Mouse (Mus musculus) limb, embryonic 15.5 days (tissue): ENCODE measurements at regions not wholly inside any gene's neighbourhood (a gene's known extent, or its start where the extent isn't known, plus 50 kb on each side); places are given as distances from the start of the nearest gene placed in this dataset.
A peak's percentile ranks its signal among the peaks of the same experiment; 100 is the strongest.

Source experiments
- ATAC-seq: fragments of 200-750 bp; cut with Nextera tagmentation; 2 replicates; pipeline ENCODE4 v1.8.0; 2017; ENCODE audit warnings: low read depth, moderate TSS enrichment; ENCODE audit not compliant: insufficient number of reproducible peaks, low FRiP score, low TSS enrichment
- H3K27ac ChIP-seq: fragments of 300-500 bp; sonication (generic); 2 replicates; pipeline ENCODE4 v1.5.1; 2015; ENCODE audit warnings: moderate library complexity, mild to moderate bottlenecking, inconsistent platforms
- H3K27me3 ChIP-seq: fragments of 300-500 bp; sonication (generic); 2 replicates; pipeline ENCODE4 v1.6.1; 2015; ENCODE audit warnings: inconsistent platforms
- H3K36me3 ChIP-seq: fragments of 300-500 bp; sonication (generic); 2 replicates; pipeline ENCODE4 v1.6.1; 2015; ENCODE audit warnings: inconsistent platforms
- H3K4me1 ChIP-seq: fragments of 300-500 bp; sonication (generic); 2 replicates; pipeline ENCODE4 v1.6.1; 2015; ENCODE audit warnings: inconsistent platforms
- H3K4me2 ChIP-seq: fragments of 300-500 bp; sonication (generic); 2 replicates; pipeline ENCODE4 v1.6.1; 2015; ENCODE audit warnings: mild to moderate bottlenecking, inconsistent platforms
- H3K4me3 ChIP-seq: fragments of 300-500 bp; sonication (generic); 2 replicates; pipeline ENCODE4 v1.5.1; 2015; ENCODE audit warnings: mild to moderate bottlenecking, inconsistent platforms
- H3K9ac ChIP-seq: fragments of 300-500 bp; sonication (generic); 2 replicates; pipeline ENCODE4 v1.6.1; 2015; ENCODE audit warnings: inconsistent platforms
- H3K9me3 ChIP-seq: fragments of 300-500 bp; sonication (generic); 2 replicates; pipeline ENCODE4 v1.6.1; 2016; ENCODE audit warnings: inconsistent platforms
- WGBS: fragments of 180-500 bp; shearing (Covaris S2); methylation state at CpG from one replicate; pipeline ENCODE4 v1.1.7; 2015; 5-methylcytosine and 5-hydroxymethylcytosine counted together

DNA sequence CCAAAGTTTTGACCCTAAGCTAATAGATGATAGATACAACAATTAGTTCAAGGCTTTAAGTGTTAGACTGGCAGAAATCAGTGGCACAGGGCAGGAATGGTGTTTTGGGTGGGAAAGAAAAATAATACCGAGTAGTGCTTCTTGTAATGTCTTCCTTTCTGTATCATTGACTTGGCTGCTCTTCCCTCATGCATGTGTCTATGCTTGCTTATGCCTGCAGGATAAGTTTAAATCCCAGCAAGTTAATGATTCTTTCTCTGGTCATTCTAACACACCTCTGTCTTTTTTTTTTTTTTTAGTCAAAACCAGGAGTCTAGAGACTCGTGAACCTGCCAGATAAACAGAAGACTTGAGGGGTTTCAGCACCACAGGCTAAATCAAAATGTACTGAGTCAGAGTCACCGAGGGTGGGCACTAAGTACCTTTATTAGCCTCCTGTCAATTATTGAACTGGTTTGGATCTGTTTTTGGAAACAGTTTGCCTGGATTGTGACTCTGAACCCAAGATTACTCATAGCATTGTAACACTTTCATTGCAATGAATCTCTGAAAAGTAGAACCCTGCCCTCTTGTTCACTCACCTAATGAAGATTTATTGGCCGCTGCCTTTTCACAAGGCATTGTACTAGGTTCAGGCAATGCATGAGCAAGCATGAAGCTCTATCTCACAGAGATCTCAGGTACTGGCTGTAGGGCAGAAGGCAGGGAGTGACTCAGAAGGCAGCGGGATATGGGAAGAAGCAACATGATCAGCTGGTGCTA, 374.8 kb upstream of the A1bg start:
- H3K4me2 ChIP-seq = no peak overlapping the region
- H3K4me1 ChIP-seq = no peaks in the 10 kb centered on the region
- H3K36me3 ChIP-seq = no peaks in the 10 kb centered on the region
- no peaks in the 10 kb centered on the region for H3K27me3 ChIP-seq
- 65% methylated on average over 5 of the region's 5 CpGs for WGBS
- no peak overlapping the region for H3K27ac ChIP-seq
- H3K9ac ChIP-seq = no peak overlapping the region
- ATAC-seq = no peak
- H3K9me3 ChIP-seq = no peaks in the 10 kb centered on the region
- no peak overlapping the region for H3K4me3 ChIP-seq

DNA sequence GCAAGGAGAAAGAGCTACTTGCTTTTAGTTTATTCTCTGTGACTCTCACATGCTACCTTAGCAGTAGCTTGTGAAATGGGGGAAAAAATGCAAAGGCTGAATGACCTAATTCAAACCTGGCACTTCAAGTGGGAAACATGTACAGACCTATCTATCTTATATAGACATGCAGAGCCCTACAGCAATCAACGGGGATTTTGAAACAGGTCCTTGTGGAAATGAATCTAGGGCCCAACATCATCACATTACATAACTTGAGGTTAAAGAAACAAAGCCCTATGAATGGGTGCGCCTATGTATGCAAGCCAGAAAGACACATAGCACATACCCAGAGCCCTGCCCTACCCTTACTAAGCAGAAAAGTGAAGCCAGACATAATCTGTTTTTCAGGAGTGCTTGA, 371.8 kb upstream of the A1bg start:
- no peaks in the 10 kb centered on the region for H3K36me3 ChIP-seq
- WGBS = 77% methylated on average over 2 of the region's 2 CpGs
- no peak overlapping the region for H3K9ac ChIP-seq
- no peaks in the 10 kb centered on the region for H3K4me1 ChIP-seq
- H3K9me3 ChIP-seq = no peaks in the 10 kb centered on the region
- ATAC-seq = no peak
- H3K27me3 ChIP-seq = no peaks in the 10 kb centered on the region
- H3K4me3 ChIP-seq = no peak overlapping the region
- no peak overlapping the region for H3K4me2 ChIP-seq
- H3K27ac ChIP-seq = no peak overlapping the region

DNA sequence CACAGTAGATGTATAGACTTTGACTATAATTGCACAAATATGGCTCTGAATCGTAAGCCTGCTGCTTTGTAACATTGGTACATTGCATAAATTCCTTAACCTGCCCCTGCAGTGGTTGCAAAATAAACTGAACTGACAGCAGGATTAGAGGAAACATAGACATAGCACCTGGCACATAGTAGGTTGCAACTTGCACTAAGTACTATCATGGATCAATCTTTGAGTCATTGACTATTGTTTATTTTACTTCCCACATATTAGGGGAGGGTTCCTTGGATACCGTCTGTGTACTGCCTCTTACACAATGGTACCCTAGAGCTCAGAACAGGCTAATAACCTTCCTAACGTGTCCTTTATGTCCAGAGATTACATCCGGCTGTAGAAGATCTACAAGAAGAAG, 371.3 kb upstream of the A1bg start:
- Histone ChIP-seq H3K4me1 (no peaks in the 10 kb centered on the region), H3K27ac (no peak overlapping the region), H3K27me3 (no peaks in the 10 kb centered on the region), H3K4me2 (no peak overlapping the region), H3K9ac (no peak overlapping the region), H3K36me3 (no peaks in the 10 kb centered on the region), H3K4me3 (no peak overlapping the region), H3K9me3 (no peaks in the 10 kb centered on the region)
- 69% methylated on average over 4 of the region's 4 CpGs for WGBS
- ATAC-seq = no peak

DNA sequence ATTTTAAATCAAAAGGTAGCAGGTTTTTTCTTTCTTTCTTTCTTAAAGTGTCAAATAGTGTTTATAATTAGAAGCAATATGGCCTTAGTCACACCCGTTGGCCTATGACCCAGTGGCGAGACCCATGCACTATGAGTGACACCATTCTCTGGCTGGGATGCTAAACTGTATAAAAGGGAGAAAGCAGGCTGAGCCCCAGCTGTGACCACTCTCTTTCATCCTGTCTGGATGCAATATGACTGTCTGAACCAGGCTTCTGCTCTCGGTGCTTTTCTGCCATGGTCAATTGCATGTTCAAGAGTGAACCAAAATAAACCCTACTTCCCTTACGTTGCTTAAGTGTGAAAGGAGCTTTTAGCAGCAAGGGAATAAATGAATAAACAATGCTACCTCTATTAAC, 346.0 kb upstream of the A1bg start:
- no peaks in the 10 kb centered on the region for H3K9me3 ChIP-seq
- no peak overlapping the region for H3K9ac ChIP-seq
- H3K4me3 ChIP-seq = no peak overlapping the region
- no peaks in the 10 kb centered on the region for H3K27me3 ChIP-seq
- no peak overlapping the region for H3K27ac ChIP-seq
- no peak for ATAC-seq
- 51% methylated on average over 4 of the region's 4 CpGs for WGBS
- no peaks in the 10 kb centered on the region for H3K4me1 ChIP-seq
- no peak overlapping the region for H3K4me2 ChIP-seq
- H3K36me3 ChIP-seq = no peaks in the 10 kb centered on the region

DNA sequence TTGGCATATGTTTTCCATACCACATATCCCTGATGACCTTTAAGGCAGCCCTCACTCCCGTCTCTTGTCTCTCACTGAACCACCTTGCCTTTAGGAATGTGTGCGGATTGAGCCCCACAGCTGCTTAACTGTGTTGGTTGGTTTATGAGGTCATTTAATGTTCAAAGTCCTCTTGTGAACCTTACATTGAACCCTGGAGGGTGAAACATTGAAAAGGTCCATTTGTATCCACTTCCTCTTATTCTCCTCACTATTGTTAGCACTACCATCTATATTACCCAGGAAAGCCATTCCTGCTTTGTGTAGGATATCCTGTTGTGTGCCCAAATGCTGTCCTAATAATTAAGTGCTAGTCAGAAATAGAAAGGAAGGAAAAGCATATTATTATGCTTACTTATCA, 336.2 kb upstream of the A1bg start:
- no peak for ATAC-seq

DNA sequence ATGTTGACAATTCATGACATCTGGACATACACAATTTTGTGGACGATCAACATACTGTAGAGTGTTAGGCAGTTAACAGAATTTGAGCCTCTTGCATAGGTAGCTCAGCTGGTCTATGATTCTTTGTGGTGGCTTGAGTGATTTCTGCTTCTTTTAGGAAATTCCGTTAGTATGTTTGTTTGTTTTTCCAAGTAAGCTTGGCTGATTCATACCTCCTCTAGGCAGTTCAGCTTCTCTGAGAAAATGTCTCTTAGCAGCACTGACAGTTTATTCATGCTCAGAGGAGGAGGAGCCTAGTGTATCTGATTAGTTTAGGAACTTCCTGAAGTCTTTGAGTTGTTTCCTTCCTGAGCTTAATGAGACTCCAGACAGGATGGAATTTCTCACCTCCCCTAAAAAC, 321.7 kb upstream of the A1bg start:
- H3K27ac ChIP-seq = no peak overlapping the region
- 74% methylated on average over 2 of the region's 2 CpGs for WGBS
- no peaks in the 10 kb centered on the region for H3K9me3 ChIP-seq
- peaks cover 11% of the 10 kb centered on the region for H3K4me1 ChIP-seq
- no peaks in the 10 kb centered on the region for H3K27me3 ChIP-seq
- H3K4me3 ChIP-seq = no peak overlapping the region
- H3K9ac ChIP-seq = no peak overlapping the region
- no peak overlapping the region for H3K4me2 ChIP-seq
- H3K36me3 ChIP-seq = no peaks in the 10 kb centered on the region
- ATAC-seq = no peak

More for the DNA sequence above, 336.2 kb upstream of the A1bg start:
- 52% methylated on average over 2 of the region's 2 CpGs for WGBS
- Histone ChIP-seq H3K4me2 (no peak overlapping the region), H3K9me3 (no peaks in the 10 kb centered on the region), H3K9ac (no peak overlapping the region), H3K27ac (no peak overlapping the region), H3K36me3 (no peaks in the 10 kb centered on the region), H3K27me3 (no peaks in the 10 kb centered on the region), H3K4me1 (no peaks in the 10 kb centered on the region), H3K4me3 (no peak overlapping the region)

DNA sequence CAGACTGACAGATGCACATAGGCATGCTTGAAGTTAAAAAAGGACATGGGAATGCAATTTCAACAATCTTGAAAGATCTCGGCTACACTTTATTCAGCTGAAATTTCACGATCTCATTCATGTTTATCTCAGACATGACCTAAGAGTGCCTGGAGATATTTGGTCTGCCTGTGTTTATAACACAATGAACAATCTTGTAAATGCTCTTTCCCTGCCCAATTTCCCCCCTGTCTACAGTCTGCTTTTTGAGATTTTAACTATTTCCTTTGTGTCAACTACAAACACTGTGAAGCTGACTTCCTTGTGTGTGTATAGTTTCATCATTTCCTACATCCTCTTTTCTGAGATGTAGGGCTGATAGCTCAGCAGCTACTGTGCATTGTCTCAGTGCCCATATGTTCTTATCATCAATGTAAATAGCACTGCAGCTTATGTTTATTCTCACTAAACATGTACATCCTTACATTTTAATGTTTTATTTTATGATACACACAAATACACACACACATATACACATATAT, 319.4 kb upstream of the A1bg start:
- Histone ChIP-seq H3K4me2 (no peak overlapping the region), H3K9ac (no peak overlapping the region), H3K9me3 (no peaks in the 10 kb centered on the region), H3K4me3 (no peak overlapping the region), H3K4me1 (peaks cover 13% of the 10 kb centered on the region), H3K36me3 (no peaks in the 10 kb centered on the region), H3K27me3 (no peaks in the 10 kb centered on the region), H3K27ac (no peak overlapping the region)
- WGBS = 28% methylated on average over 2 of the region's 2 CpGs
- no peak for ATAC-seq

DNA sequence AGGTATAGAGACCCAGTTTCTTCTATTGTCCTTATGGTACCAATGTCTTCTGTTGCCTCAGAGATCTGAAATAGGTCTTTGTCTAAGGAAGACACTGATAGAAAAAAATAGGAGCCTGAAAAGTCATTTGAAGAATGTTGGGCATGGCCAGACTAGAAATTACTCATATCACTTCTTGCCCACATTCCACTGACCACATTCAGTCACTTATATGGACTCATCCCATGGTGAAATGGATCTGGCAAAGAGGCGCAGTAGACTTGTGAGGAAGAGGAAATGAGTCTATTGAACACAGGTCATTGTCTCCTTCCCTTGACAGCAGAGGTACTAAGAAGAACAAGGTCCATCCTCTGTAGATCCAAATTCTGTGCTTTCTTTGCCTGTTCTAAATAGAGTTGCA, 318.9 kb upstream of the A1bg start:
- no peak overlapping the region for H3K4me2 ChIP-seq
- H3K9me3 ChIP-seq = no peaks in the 10 kb centered on the region
- H3K9ac ChIP-seq = no peak overlapping the region
- no peak for ATAC-seq
- H3K4me1 ChIP-seq = peaks cover 13% of the 10 kb centered on the region
- 82% methylated on average over 1 of the region's 1 CpGs for WGBS
- H3K27me3 ChIP-seq = no peaks in the 10 kb centered on the region
- no peak overlapping the region for H3K27ac ChIP-seq
- no peak overlapping the region for H3K4me3 ChIP-seq
- no peaks in the 10 kb centered on the region for H3K36me3 ChIP-seq

DNA sequence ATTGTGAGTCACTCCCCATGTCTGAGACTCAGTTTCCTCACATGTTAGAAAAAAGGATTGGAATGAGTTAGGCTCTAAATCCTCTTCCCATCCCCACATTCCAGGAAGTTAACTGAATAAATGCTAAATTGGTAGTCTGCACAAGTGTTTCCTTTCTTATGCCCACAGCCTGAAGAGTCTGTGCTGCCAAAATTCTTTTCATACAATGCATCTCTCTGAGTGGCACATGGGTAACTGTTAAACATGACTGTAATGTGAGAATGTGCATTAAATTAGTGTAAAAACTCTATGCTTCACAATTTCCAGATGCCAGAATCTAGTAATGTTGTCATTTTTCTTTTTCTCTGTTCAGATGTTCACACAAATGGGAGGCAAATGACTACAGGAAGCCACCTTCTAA, 317.5 kb upstream of the A1bg start:
- no peak for ATAC-seq
- Histone ChIP-seq H3K36me3 (no peaks in the 10 kb centered on the region), H3K27ac (peak overlapping the region; percentile 17; the same call in 1 of the 2 replicates), H3K27me3 (no peaks in the 10 kb centered on the region), H3K9ac (no peak overlapping the region), H3K9me3 (no peaks in the 10 kb centered on the region), H3K4me3 (no peak overlapping the region), H3K4me1 (peaks cover 13% of the 10 kb centered on the region), H3K4me2 (no peak overlapping the region)

DNA sequence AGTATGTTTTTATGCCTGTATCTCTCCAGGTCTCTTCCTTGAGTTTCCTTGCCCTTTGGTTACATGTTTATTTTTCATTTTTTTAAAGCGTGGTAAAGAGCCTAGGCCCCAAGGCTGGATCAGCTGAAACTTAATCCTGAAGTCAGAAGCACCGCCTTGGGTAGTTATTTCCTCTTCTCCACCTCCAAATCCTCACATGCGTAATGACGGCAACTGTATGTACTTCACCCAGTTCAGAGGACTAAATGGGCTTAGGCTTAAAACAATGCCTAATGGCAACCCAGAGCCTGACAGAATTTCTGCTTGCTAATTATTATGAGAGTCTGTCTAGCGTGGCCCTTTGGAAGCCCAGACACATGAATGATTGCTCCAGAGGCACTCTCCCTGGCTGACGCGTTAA, 316.6 kb upstream of the A1bg start:
- WGBS = 29% methylated on average over 7 of the region's 7 CpGs

DNA sequence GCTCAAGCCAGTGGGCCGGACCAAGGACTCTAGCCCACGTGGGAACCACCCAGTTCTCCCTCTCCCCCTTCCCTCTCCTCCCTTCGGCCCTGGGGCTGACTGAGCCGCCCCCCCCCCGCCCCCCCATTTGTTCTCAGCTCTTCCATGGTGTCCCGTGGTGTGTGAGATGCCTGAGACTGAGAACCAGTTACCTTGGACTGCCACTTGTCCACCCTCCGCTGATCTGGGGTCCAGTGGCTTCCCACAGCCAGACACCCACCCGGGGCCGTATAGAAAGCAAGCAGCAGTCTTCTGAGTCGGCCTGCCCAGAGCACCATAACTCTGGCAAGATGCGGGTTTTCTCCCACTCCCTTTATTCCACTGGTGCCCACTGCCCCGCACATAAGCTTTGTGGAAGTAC, 316.2 kb upstream of the A1bg start:
- WGBS = 54% methylated on average over 11 of the region's 12 CpGs
- H3K4me2 ChIP-seq = no peak overlapping the region

More for the DNA sequence above, 316.6 kb upstream of the A1bg start:
- no peak for ATAC-seq
- no peak overlapping the region for H3K9ac ChIP-seq
- no peak overlapping the region for H3K4me3 ChIP-seq
- H3K36me3 ChIP-seq = no peaks in the 10 kb centered on the region
- H3K27ac ChIP-seq = no peak overlapping the region
- peaks cover 13% of the 10 kb centered on the region for H3K4me1 ChIP-seq
- no peak overlapping the region for H3K4me2 ChIP-seq
- H3K27me3 ChIP-seq = no peaks in the 10 kb centered on the region
- no peaks in the 10 kb centered on the region for H3K9me3 ChIP-seq

DNA sequence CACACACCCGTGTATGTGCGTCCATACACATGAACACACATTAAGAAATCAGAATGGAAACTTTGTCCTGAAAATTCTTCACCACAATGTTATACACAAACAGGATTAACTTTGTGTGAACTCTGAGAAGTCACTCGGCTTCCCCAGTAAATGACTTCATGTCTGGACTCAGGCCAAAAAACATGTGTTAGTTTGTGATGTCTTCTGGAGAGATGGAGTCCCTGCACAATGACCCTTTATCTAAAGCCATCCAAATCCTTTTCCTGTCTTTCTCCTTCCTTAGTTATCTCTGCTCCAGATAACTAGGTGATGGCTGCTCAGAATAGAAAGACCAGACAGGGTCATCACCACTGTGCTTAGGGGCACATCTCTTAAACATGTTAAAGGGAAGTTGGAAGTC, 306.8 kb upstream of the A1bg start:
- Histone ChIP-seq H3K4me1 (no peaks in the 10 kb centered on the region), H3K27me3 (no peaks in the 10 kb centered on the region), H3K9ac (no peak overlapping the region), H3K4me2 (no peak overlapping the region), H3K9me3 (no peaks in the 10 kb centered on the region), H3K4me3 (no peak overlapping the region), H3K36me3 (no peaks in the 10 kb centered on the region), H3K27ac (no peak overlapping the region)
- 50% methylated on average over 3 of the region's 3 CpGs for WGBS
- no peak for ATAC-seq

More for the DNA sequence above, 316.2 kb upstream of the A1bg start:
- Histone ChIP-seq H3K9ac (no peak overlapping the region), H3K4me1 (peaks cover 13% of the 10 kb centered on the region), H3K9me3 (no peaks in the 10 kb centered on the region), H3K27ac (no peak overlapping the region), H3K27me3 (no peaks in the 10 kb centered on the region), H3K36me3 (no peaks in the 10 kb centered on the region), H3K4me3 (no peak overlapping the region)
- no peak for ATAC-seq

DNA sequence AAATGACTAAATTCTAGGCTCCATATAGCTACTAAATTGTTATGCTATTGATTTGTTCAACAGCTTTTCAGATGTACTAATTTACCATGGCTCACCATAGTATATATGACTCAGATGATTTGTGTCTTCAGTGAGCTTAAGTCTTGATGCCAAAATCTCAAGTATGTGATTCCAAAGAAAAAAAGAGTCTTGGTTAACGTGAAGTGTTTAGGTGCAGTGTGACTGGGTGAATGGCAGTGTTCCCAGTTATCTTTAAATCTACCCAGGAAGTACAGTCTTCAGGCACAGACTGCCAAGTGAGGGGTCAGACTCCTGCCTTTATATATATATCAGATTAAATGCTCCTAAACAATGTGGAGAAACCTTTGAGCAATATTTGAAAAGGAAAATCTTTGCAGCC, 300.1 kb upstream of the A1bg start:
- WGBS = 34% methylated on average over 1 of the region's 1 CpGs
- Histone ChIP-seq H3K4me3 (no peak overlapping the region), H3K9ac (no peak overlapping the region), H3K27me3 (no peaks in the 10 kb centered on the region), H3K4me2 (no peak overlapping the region), H3K9me3 (no peaks in the 10 kb centered on the region), H3K4me1 (no peaks in the 10 kb centered on the region), H3K27ac (no peak overlapping the region), H3K36me3 (no peaks in the 10 kb centered on the region)
- ATAC-seq = no peak
